Mouse (Mus musculus): Measurements from ENCODE around the gene Slc9a9.

- TF ChIP-seq POLR2A (IDR thresholded peaks at IDR 0.05; ENCODE audit: borderline replicate concordance, extremely low read depth, insufficient read depth, insufficient read length, poor library complexity, severe bottlenecking) = no peak
- TF ChIP-seq CTCF (IDR thresholded peaks at IDR 0.05; ENCODE audit: borderline replicate concordance, extremely low read depth, insufficient read depth, insufficient read length) = no peak
Observed at GRCm38 (mm10) chr9:95178170-95178569, 508.5 kb downstream of the Slc9a9 start.
